Mouse (Mus musculus): Measurements from ENCODE around the gene Zfp119b. TPM values are rescaled to one million over a fixed set of nuclear protein-coding genes. Genes with fewer than 3 reads are reported as not detected.

Gene Zfp119b
- polyA plus RNA-seq (2012; rRNA removed) (0.44 and 0.76 TPM in 2 replicates), polyA plus RNA-seq (2014; fragmentation: Nextera tagmentation; extraction: Ambion mirVana) (2.1 and 2.5 TPM in 2 replicates)

DNA sequence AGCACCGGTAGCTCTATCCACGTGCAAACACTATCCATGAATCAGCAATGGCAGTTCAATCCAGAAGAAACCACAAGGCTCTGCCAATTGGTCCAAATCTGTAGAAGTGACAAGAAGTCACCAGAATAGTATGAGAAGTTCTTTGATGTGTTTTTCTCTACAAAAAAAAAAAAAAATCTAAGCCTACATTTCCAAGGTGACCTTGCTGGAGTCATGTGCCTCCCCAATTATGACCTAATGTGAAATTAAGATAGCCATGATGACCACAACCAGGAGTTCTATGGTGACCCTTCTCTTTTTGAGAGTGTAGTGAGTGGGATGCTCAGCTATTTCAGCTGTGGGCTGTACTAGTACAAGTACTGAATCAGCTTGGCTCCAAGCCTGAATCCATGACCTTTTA is at the start of gene Zfp119b:
TSS of gene Zfp119b (minus strand) at position 101 of the 400 bp plus-strand sequence.
- ATAC-seq (ENCODE audit: insufficient read depth) (no peak), DNase-seq (ENCODE audit: low read depth in 3 of 3, low spot score in 3 of 3) (no peak)
- H3K9me3 ChIP-seq (ENCODE audit: control insufficient read depth, low read length) = no peaks in the 10 kb centered on the region
- no peaks in the 10 kb centered on the region for H3K27me3 ChIP-seq (ENCODE audit: control insufficient read depth, insufficient read depth, low read length)
- no peak within 1 kb of the TSS for H3K27ac ChIP-seq
- no peak within 1 kb of the TSS for H3K4me3 ChIP-seq (ENCODE audit: insufficient read depth in 1 of 2, low read depth in 2 of 2, low read length in 2 of 2)
- H3K9ac ChIP-seq (replicated peaks) = no peak within 1 kb of the TSS
- TF ChIP-seq CTCF (IDR thresholded peaks at IDR 0.05; ENCODE audit: low read depth) (no peak), EP300 (IDR thresholded peaks at IDR 0.05; ENCODE audit: low read depth) (no peak)
- 72% methylated on average over 2 of the region's 2 CpGs for WGBS (ENCODE audit: insufficient replicate concordance)
- peaks cover 0 to 6% of the 10 kb centered on the region in 2 experiments; a peak in 1 of 4 replicates for H3K4me1 ChIP-seq (replicated peaks; ENCODE audit: control insufficient read depth in 2 of 2, insufficient read depth in 2 of 2, low read length in 1 of 2)
- no peaks in the 10 kb centered on the region for H3K36me3 ChIP-seq (replicated peaks; ENCODE audit: control insufficient read depth, insufficient read depth, low read depth)
- no peak within 1 kb of the TSS for H3K4me2 ChIP-seq (ENCODE audit: low read depth)

DNA sequence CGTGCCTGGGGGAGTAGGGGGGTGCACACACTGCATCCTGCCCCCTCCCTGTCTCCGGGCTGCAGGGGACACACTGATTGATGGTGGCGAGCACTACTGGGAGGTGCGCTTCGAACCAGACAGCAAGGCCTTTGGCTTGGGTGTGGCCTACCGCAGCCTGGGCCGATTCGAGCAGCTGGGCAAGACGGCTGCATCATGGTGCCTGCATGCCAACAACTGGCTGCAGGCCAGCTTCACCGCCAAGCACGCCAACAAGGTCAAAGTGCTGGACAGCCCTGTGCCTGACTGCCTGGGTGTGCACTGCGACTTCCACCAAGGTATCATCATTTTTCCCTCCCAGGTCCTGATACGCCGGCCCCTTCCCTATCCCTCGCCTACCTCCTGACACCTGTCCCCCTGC is 46.7 kb upstream of the Zfp119b start:
- H3K27ac ChIP-seq = no peak overlapping the region
- H3K4me3 ChIP-seq (ENCODE audit: insufficient read depth in 1 of 2, low read depth in 2 of 2, low read length in 2 of 2) = no peak overlapping the region
- DNase-seq (ENCODE audit: low read depth in 3 of 3, low spot score in 3 of 3) (no peak), ATAC-seq (ENCODE audit: insufficient read depth) (no peak)
- no peaks in the 10 kb centered on the region for H3K4me1 ChIP-seq (replicated peaks; ENCODE audit: control insufficient read depth in 2 of 2, insufficient read depth in 2 of 2, low read length in 1 of 2)
- no peaks in the 10 kb centered on the region for H3K27me3 ChIP-seq (ENCODE audit: control insufficient read depth, insufficient read depth, low read length)
- no peak overlapping the region for H3K4me2 ChIP-seq (ENCODE audit: low read depth)
- no peaks in the 10 kb centered on the region for H3K9me3 ChIP-seq (ENCODE audit: control insufficient read depth, low read length)
- no peak overlapping the region for H3K9ac ChIP-seq (replicated peaks)
- 77% methylated on average over 15 of the region's 15 CpGs for WGBS (ENCODE audit: insufficient replicate concordance)
- H3K36me3 ChIP-seq (replicated peaks; ENCODE audit: control insufficient read depth, insufficient read depth, low read depth) = no peaks in the 10 kb centered on the region
- no peak for TF ChIP-seq EP300 (IDR thresholded peaks at IDR 0.05; ENCODE audit: low read depth)
- no peak for TF ChIP-seq CTCF (IDR thresholded peaks at IDR 0.05; ENCODE audit: low read depth)

- no peak overlapping the region for H3K4me2 ChIP-seq (ENCODE audit: low read depth)
- TF ChIP-seq CTCF (IDR thresholded peaks at IDR 0.05; ENCODE audit: low read depth) (no peak), EP300 (IDR thresholded peaks at IDR 0.05; ENCODE audit: low read depth) (no peak)
- no peaks in the 10 kb centered on the region for H3K36me3 ChIP-seq (replicated peaks; ENCODE audit: control insufficient read depth, insufficient read depth, low read depth)
- no peak for DNase-seq (ENCODE audit: low read depth in 3 of 3, low spot score in 3 of 3)
- no peak overlapping the region for H3K27ac ChIP-seq
- WGBS (ENCODE audit: insufficient replicate concordance) = 59% methylated on average over 8 of the region's 8 CpGs
- H3K4me3 ChIP-seq (ENCODE audit: insufficient read depth in 1 of 2, low read depth in 2 of 2, low read length in 2 of 2) = no peak overlapping the region
- peaks cover 10% of the 10 kb centered on the region for H3K27me3 ChIP-seq (ENCODE audit: control insufficient read depth, insufficient read depth, low read length)
- H3K4me1 ChIP-seq (replicated peaks; ENCODE audit: control insufficient read depth in 2 of 2, insufficient read depth in 2 of 2, low read length in 1 of 2) = no peaks in the 10 kb centered on the region
- 0 out of 2 replicates have a peak, but pooled peaks have one; percentile 23 for ATAC-seq (ENCODE audit: insufficient read depth)
- H3K9ac ChIP-seq (replicated peaks) = no peak overlapping the region
- no peaks in the 10 kb centered on the region for H3K9me3 ChIP-seq (ENCODE audit: control insufficient read depth, low read length)
Measured at GRCm38 (mm10) chr17:55990278-55990898, 41.1 kb upstream of the Zfp119b start.

GRCm38 (mm10) chr17:55986030-55986961 is 37.0 kb upstream of the Zfp119b start, which contains the start of gene Fsd1:
Gene Fsd1 (plus strand): TSS chr17:55986509.
- no peak within 1 kb of the TSS for H3K9ac ChIP-seq (replicated peaks)
- no peak within 1 kb of the TSS for H3K4me3 ChIP-seq (ENCODE audit: insufficient read depth in 1 of 2, low read depth in 2 of 2, low read length in 2 of 2)
- H3K36me3 ChIP-seq (replicated peaks; ENCODE audit: control insufficient read depth, insufficient read depth, low read depth) = no peaks in the 10 kb centered on the region
- no peaks in the 10 kb centered on the region for H3K4me1 ChIP-seq (replicated peaks; ENCODE audit: control insufficient read depth in 2 of 2, insufficient read depth in 2 of 2, low read length in 1 of 2)
- TF ChIP-seq EP300 (IDR thresholded peaks at IDR 0.05; ENCODE audit: low read depth) (no peak), CTCF (IDR thresholded peaks at IDR 0.05; ENCODE audit: low read depth) (no peak)
- H3K27me3 ChIP-seq (ENCODE audit: control insufficient read depth, insufficient read depth, low read length) = peaks cover 10% of the 10 kb centered on the region
- ATAC-seq (ENCODE audit: insufficient read depth) (no peak), DNase-seq (ENCODE audit: low read depth in 3 of 3, low spot score in 3 of 3) (no peak)
- no peaks in the 10 kb centered on the region for H3K9me3 ChIP-seq (ENCODE audit: control insufficient read depth, low read length)
- H3K27ac ChIP-seq = no peak within 1 kb of the TSS
- no peak within 1 kb of the TSS for H3K4me2 ChIP-seq (ENCODE audit: low read depth)
- WGBS (ENCODE audit: insufficient replicate concordance) = 7% methylated on average over 30 of the region's 35 CpGs

DNA sequence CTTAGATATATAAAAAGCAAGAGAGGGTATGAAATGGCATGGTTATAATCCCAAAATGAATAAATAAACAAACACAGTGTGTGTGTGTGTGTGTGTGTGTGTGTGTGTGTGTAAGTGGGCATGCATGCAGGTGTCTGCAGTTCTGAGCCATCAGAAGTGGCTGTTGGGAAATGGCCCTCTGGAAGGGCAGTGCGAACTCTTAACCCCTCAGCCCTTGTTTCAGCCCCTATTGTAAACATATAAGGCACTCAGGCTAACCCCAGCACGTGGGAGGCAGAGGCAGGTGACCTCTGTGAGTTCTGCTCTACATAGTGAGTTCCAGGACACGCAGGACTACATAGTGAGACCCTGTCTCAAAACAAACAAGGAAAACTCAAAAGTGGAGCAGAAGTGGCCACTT is 28.0 kb upstream of the Zfp119b start:
- WGBS (ENCODE audit: insufficient replicate concordance) = 35% methylated on average over 3 of the region's 3 CpGs
- Histone ChIP-seq H3K9me3 (ENCODE audit: control insufficient read depth, low read length) (no peaks in the 10 kb centered on the region), H3K4me1 (replicated peaks; ENCODE audit: control insufficient read depth in 2 of 2, insufficient read depth in 2 of 2, low read length in 1 of 2) (0 out of 4 replicates have a peak, but pooled peaks cover 0 to 4% of the 10 kb centered on the region in 2 experiments), H3K4me3 (ENCODE audit: insufficient read depth in 1 of 2, low read depth in 2 of 2, low read length in 2 of 2) (no peak overlapping the region), H3K9ac (replicated peaks) (no peak overlapping the region), H3K27me3 (ENCODE audit: control insufficient read depth, insufficient read depth, low read length) (no peaks in the 10 kb centered on the region; the same call in 1 of the 2 replicates), H3K36me3 (replicated peaks; ENCODE audit: control insufficient read depth, insufficient read depth, low read depth) (no peaks in the 10 kb centered on the region), H3K27ac (no peak overlapping the region), H3K4me2 (ENCODE audit: low read depth) (no peak overlapping the region)
- DNase-seq (ENCODE audit: low read depth in 3 of 3, low spot score in 3 of 3) (no peak), ATAC-seq (ENCODE audit: insufficient read depth) (no peak)
- no peak for TF ChIP-seq CTCF (IDR thresholded peaks at IDR 0.05; ENCODE audit: low read depth)
